Mouse (Mus musculus) kidney, adult 2 months (tissue): ENCODE measurements around the gene Cd96. TPM values are rescaled to one million over a fixed set of nuclear protein-coding genes. Genes with fewer than 3 reads are reported as not detected.

Source experiments
- DNase-seq: peaks from one replicate; pipeline ENCODE4 v3.0.0; 2021
- H3K27ac ChIP-seq: fragments of 200-500 bp; 2 replicates; pipeline ENCODE4 v1.5.1; 2012; ENCODE audit warnings: low read depth, low read length, control low read depth, inconsistent platforms; ENCODE audit not compliant: insufficient read depth
- H3K27me3 ChIP-seq: fragments of 200-500 bp; replicated peaks from 2 replicates; pipeline ENCODE4 v1.6.1; 2012; ENCODE audit warnings: mild to moderate bottlenecking, moderate library complexity, low read length, inconsistent platforms; ENCODE audit not compliant: control insufficient read depth, insufficient read depth
- H3K36me3 ChIP-seq: fragments of 200-500 bp; 2 replicates; pipeline ENCODE4 v1.6.1; 2012; ENCODE audit warnings: mild to moderate bottlenecking, moderate library complexity, low read length, inconsistent platforms; ENCODE audit not compliant: control insufficient read depth, insufficient read depth
- H3K4me1 ChIP-seq: fragments of 200-500 bp; 2 replicates; pipeline ENCODE4 v1.6.1; 2011; ENCODE audit warnings: low read length; ENCODE audit not compliant: control insufficient read depth, insufficient read depth
- H3K4me3 ChIP-seq: fragments of 200-500 bp; 2 replicates; pipeline ENCODE4 v1.5.1; 2011; ENCODE audit warnings: mild to moderate bottlenecking, low read depth, low read length, control low read depth; ENCODE audit not compliant: insufficient read depth
- CTCF ChIP-seq: fragments of 200-500 bp; conservative IDR thresholded peaks from 2 replicates; pipeline ENCODE4 v1.5.1; 2011; ENCODE audit warnings: low read depth, mild to moderate bottlenecking, control low read depth, low read length, moderate library complexity, mixed read lengths; ENCODE audit not compliant: insufficient read depth, insufficient read length
- POLR2A ChIP-seq: fragments of 200-500 bp; IDR thresholded peaks from one replicate; pipeline ENCODE4 v1.6.1; 2011; ENCODE audit warnings: low read depth, low read length, control low read depth
- WGBS: fragments of 180-500 bp; shearing (Covaris S2); methylation state at CpG from one replicate; pipeline ENCODE4 v1.1.7; 2018; 5-methylcytosine and 5-hydroxymethylcytosine counted together
- polyA plus RNA-seq: library from polyadenylated mRNA; depleted of rRNA; stranded (reverse); fragments of >200 nt; gene quantifications from 2 replicates; pipeline ENCODE4 v1.2.3, GENCODE M21; 2012

Cd96 gene
- polyA plus RNA-seq, 1 experiment = 0.86 TPM

DNA sequence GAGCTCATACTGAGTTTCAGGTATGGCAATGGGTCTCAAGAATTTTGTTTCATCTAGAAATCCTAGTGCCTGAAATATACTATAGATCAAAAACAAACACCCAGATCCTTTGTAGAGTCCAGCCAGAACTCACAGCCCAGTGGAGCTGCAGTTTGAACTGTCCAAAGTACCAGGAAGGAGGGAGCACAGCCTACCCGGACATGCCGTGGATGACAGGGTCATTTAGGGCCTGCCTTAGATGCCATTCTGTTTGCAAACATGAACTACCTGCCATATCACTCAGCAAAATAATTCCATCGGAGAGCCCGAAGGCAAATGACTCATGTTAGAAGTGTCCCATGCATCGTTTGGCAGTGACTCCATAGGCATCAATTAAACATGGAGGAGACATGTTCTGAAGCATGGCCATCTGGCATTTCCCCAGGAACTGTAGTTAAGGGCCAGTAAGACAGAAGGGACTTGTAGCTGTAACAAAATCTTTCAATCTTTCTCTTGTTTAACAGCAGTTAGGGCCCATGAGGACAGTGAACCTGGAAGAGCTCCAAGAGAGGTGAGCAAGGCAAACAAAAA lies 111.9 kb downstream of the Cd96 start:
- no peak overlapping the region for H3K27ac ChIP-seq
- H3K36me3 ChIP-seq = no peaks in the 10 kb centered on the region
- TF ChIP-seq POLR2A (no peak), CTCF (no peak)
- 54% methylated on average over 5 of the region's 5 CpGs for WGBS
- H3K4me3 ChIP-seq = no peak overlapping the region
- H3K27me3 ChIP-seq = no peaks in the 10 kb centered on the region
- peaks cover 11% of the 10 kb centered on the region for H3K4me1 ChIP-seq
- peak; percentile 59 for DNase-seq

DNA sequence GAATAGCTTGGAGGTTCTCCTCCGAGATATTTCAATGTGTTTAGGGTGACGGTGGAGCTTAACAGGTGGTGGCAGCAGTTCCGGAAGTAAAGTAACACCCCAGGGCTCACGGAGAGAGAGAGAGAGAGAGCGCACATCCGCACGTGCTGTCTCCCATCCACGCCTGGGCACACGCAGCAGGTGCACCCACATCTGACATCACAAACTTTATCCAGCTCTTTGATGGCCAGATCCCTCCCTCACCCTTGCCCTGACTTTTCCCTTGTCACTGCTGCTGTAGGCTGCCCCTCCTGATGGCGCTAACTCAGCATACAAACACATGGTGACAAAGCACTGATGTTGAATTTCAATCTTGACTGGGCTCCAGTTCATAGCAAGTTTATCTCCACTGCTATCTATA lies 113.8 kb downstream of the Cd96 start:
- no peak for TF ChIP-seq CTCF
- no peak for TF ChIP-seq POLR2A
- Histone ChIP-seq H3K4me1 (peaks cover 8% of the 10 kb centered on the region), H3K4me3 (no peak overlapping the region), H3K27me3 (no peaks in the 10 kb centered on the region), H3K36me3 (no peaks in the 10 kb centered on the region), H3K27ac (no peak overlapping the region)
- DNase-seq = no peak
- 90% methylated on average over 10 of the region's 10 CpGs for WGBS

DNA sequence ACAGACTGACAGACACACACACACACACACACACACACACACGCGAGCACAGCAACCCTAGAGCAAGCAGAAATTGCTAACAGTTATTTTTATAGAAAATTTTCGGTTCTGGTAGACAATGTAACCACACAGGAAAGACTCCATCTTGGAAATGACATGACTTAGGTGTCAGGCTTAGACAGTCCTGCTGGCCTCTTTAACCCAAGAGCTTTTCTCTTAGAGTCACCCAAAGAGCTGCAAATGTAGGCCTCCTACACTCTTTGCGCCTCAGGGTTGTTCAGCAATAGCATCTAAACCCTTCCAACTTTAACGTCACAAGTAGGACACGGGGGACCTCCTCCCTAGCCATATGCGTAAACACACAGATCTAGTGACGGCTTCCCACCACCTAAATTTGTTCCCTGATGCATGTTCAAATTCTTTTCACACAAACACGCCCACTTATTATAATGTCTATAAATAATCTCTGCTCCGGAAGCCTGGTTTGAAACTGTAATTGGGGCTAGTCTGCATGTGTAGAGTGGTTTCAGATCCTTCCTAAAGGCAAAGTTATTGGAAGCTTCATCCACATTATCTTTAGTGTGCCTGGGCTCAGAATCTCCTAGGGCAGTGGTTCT lies 118.4 kb downstream of the Cd96 start:
- no peak overlapping the region for H3K27ac ChIP-seq
- H3K36me3 ChIP-seq = no peaks in the 10 kb centered on the region
- DNase-seq = no peak
- WGBS = 86% methylated on average over 10 of the region's 10 CpGs
- H3K4me3 ChIP-seq = no peak overlapping the region
- no peaks in the 10 kb centered on the region for H3K27me3 ChIP-seq
- TF ChIP-seq POLR2A (no peak), CTCF (no peak)
- H3K4me1 ChIP-seq = no peaks in the 10 kb centered on the region

DNA sequence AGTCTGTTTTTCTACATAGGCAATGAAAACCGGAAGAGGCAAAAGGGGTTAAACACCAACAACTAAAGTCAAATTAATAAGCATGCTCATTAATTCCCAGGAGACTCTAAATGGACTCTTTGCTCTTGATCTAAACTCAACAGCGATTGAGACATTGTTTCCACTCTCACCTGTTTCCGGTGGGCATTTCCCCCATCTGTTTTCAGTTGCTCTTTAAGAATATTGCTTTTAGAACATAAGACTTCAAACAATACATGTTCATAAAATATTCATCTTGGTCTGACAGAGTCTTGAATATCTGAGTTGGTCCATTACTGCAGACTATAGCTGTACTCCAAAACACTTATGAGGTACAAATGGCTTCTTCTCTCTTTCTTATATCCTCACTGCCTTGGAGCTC lies 119.1 kb downstream of the Cd96 start:
- TF ChIP-seq CTCF (no peak), POLR2A (no peak)
- DNase-seq = no peak
- 80% methylated on average over 3 of the region's 3 CpGs for WGBS
- Histone ChIP-seq H3K27me3 (no peaks in the 10 kb centered on the region), H3K4me1 (no peaks in the 10 kb centered on the region), H3K36me3 (no peaks in the 10 kb centered on the region), H3K4me3 (no peak overlapping the region), H3K27ac (no peak overlapping the region)

DNA sequence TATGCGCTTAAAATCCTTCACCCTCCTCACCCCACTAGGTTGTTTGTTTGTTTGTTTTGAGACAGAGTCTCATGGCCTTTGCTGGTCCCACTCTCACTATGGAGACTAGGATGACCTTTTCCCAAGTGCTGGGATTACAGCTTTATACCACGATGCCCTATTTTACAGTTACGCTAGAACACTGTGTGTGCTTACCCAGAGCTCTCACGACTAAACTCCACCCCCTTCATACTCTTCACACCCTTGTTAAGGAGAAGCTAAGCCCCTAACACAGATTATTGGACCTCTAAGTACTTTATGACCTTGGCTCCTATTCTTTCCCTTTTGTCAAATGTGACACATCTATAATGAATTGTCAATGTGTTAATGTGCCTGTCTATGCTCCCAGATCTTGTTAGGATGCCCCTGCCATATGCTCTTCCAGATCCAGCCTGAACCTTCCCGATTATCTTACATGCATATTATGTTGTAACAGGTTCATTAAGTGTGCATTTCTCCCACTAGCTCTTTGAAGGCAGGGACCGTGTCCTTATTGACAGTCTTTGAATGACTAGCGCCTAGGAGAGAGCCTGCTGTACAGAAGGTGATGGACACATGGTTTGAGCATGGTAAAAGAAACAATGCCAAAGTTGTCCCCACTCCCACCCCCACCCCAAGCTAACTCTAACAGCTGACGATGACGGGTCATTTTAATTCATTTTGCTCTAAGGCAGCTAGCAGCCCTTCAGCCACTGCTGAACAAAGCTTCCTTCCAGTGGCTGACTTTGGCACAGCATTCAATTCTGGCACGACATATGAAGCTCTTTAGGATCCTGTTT lies 120.5 kb downstream of the Cd96 start:
- no peak for TF ChIP-seq CTCF
- no peak for TF ChIP-seq POLR2A
- H3K4me3 ChIP-seq = no peak overlapping the region
- no peaks in the 10 kb centered on the region for H3K27me3 ChIP-seq
- no peaks in the 10 kb centered on the region for H3K36me3 ChIP-seq
- no peak overlapping the region for H3K27ac ChIP-seq
- 53% methylated on average over 10 of the region's 10 CpGs for WGBS
- H3K4me1 ChIP-seq = no peaks in the 10 kb centered on the region
- DNase-seq = no peak

DNA sequence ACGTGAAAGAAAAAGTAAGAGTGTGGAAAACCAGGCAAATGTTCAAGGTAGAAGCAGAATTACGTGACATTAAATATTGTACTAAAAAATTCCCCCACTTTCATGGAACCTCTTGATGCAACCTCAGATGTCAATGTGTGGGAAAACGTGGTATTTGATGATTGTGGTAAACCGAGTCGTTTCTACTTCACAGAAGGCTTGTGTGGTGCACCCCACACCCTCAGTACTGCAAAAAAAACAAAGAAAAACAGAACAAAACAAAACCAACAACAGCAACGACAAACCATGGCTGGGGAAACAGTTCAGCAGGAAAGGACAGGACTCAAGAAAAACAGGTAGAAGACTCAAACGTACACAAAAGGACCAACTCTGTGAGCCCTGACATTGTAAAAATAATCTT lies 121.8 kb downstream of the Cd96 start:
- WGBS = 80% methylated on average over 7 of the region's 7 CpGs
- H3K4me3 ChIP-seq = no peak overlapping the region
- H3K27ac ChIP-seq = no peak overlapping the region
- TF ChIP-seq CTCF (no peak), POLR2A (no peak)
- no peaks in the 10 kb centered on the region for H3K27me3 ChIP-seq
- no peak for DNase-seq
- H3K4me1 ChIP-seq = no peaks in the 10 kb centered on the region
- no peaks in the 10 kb centered on the region for H3K36me3 ChIP-seq

DNA sequence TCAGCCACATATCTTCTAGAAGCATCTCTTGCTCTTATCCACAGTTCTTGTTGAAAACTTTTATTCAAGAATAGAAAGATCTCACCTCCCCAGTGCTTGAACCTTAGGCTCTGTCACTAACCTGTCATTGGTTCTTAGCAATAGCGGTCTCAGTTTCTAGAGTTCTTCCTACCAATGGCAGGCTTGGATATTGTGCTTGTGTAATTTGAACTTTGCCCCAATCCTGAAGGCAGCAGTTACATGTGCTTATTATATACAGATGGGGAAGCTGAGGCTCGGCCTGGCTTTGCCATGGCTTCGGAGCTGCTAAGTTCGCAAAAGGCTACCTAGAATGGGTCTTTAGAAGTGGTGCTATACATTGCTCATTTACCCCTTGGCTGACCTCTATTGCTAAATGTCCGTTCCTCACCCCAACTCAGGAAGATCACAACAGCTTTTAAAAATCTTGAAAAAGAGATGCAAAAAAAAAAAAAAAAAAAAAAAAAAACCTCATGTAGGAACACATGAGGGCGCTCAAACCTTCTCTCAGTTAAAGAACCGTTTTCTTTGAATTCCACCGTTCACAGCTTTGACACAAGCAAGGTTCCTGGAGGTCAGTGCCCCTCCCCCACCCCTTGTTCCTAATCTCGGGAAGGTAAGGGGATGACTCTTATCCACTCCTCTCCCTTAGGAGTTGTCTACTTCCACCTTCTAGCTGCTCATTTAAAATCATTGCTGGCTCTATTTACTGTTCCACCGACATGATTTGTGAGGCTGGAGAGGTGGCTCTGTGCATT lies 129.0 kb downstream of the Cd96 start:
- H3K27ac ChIP-seq = no peak overlapping the region
- peak; percentile 17 for DNase-seq
- H3K4me1 ChIP-seq = no peaks in the 10 kb centered on the region
- H3K36me3 ChIP-seq = no peaks in the 10 kb centered on the region
- no peaks in the 10 kb centered on the region for H3K27me3 ChIP-seq
- WGBS = 52% methylated on average over 10 of the region's 10 CpGs
- TF ChIP-seq CTCF (0 out of 2 replicates have a peak, but pooled peaks have one; percentile 13), POLR2A (no peak)
- no peak overlapping the region for H3K4me3 ChIP-seq
